Mouse (Mus musculus): ENCODE measurements at regions not wholly inside any gene's neighbourhood (a gene's known extent, or its start where the extent isn't known, plus 50 kb on each side); places are given as distances from the start of the nearest gene placed in this dataset.

DNA sequence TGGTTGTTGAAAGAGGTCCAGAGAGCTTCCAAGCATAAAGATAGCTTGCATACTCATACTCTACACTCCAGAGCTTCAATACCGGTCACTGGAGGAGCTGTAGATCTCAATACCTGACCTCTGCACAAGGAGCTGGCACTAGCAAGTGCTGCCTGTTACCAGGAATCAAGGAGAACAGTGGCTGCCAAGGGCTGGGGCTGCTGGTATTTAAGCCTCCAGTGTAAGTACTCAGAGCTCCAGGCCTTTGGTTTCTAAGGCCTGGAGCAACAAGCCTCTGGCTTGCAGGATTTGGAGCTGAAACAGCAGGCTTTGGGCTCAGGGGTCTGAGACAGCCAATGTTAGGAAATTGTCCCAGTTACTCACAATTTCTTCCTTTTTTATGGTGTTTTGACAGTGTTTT is 96.2 kb upstream of the Ccng1 start:
- no peak for ATAC-seq
- POLR2A ChIA-PET, result no interaction called here
- CTCF ChIA-PET, result no interaction called here

DNA sequence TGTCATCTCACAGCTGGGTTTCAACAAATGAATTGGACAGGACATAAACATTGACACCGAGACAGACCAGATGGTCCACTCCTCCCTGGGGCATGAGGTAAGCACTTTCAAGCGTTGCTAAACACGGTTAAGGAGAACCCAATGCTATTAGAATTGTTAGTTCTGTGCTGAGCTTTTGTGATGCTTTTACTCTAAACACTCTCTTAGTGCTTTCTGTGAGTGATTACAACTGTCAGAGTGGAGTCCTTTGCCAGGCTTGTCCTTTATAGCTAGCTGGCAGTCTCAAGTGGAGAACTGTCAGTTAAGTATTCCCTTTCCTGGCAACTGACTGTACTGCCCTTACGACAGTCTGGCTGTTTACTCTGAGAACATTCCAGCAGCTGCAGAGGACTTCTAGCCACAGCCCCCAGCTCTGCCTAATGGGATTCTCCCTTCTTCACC is 95.6 kb upstream of the Ccng1 start:
- DNase-seq (ENCODE audit: low read depth, low spot score), result no peak
- no peak for ATAC-seq
- no peaks in the 10 kb centered on the region for H3K27me3 ChIP-seq
- in situ Hi-C loops (cut with MboI; ENCODE audit: low pct_unique_long_range_greater_than_20kb), result no loop called here
- ChIA-PET CTCF (interaction anchor here (1.9 kb wide), 1 partner anchor 14 kb away, joined by 4 read pairs; no protein-coding TSS in a partner anchor), POLR2A (no interaction called here)
- TF ChIP-seq CTCF (IDR thresholded peaks at IDR 0.05), result no peak

More for the DNA sequence above, 96.2 kb upstream of the Ccng1 start:
- no peak for DNase-seq (ENCODE audit: low read depth, low spot score)
- in situ Hi-C loops (cut with MboI; ENCODE audit: low pct_unique_long_range_greater_than_20kb), result no loop called here
- TF ChIP-seq CTCF (IDR thresholded peaks at IDR 0.05), result no peak
- no peaks in the 10 kb centered on the region for H3K27me3 ChIP-seq

DNA sequence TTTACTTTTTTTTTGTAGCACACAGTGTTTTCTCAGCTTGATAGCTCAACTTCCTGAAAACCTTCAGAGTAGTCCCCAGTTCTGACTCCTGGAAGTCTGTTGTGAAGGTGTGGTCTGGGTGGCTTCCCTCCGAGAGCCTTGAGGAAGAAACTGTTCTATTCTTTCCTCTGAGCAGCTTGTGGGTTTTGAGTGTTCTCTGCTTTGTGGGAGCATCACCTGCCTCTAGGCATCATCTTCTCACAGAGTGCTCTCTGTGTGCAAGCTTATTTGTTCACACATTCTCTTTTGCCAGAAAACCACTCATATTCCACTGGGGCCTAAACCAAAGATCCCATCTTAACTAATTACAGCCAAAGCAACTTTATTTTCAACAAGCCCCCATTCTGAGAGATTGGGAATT is 91.5 kb upstream of the Ccng1 start:
- DNase-seq (ENCODE audit: low read depth, low spot score) (no peak), ATAC-seq (no peak)
- ChIA-PET CTCF (interaction anchor here (0.9 kb wide), 1 partner anchor 9 kb away, joined by 3 read pairs; no protein-coding TSS in a partner anchor), POLR2A (no interaction called here)
- no peaks in the 10 kb centered on the region for H3K27me3 ChIP-seq
- TF ChIP-seq CTCF (IDR thresholded peaks at IDR 0.05), result no peak
- in situ Hi-C loops (cut with MboI; ENCODE audit: low pct_unique_long_range_greater_than_20kb), result no loop called here

DNA sequence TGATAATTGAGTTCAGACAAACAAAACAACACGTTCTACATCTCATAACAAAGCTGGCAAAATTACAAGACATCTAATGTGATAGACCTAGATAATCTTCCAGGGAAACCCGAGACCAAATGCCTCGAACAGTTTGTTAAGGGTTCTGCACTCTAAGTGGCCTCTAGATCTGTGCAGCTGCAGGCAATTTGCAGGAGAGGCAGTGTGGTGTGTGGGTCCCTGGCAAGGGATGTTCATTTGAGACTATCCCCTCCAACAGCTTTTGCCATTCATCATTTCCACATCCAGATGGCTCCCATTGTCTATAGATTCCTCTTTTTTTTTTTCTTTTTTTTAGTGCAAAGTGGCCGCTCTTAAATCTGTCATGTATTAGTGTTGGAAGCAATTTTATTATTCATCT is 80.3 kb upstream of the Ccng1 start:
- ATAC-seq (no peak), DNase-seq (ENCODE audit: low read depth, low spot score) (no peak)
- POLR2A ChIA-PET, result no interaction called here
- H3K27me3 ChIP-seq, result peaks cover 5% of the 10 kb centered on the region
- TF ChIP-seq CTCF (IDR thresholded peaks at IDR 0.05), result no peak
- CTCF ChIA-PET, result no interaction called here
- in situ Hi-C loops (cut with MboI; ENCODE audit: low pct_unique_long_range_greater_than_20kb), result no loop called here

Data from Patski (cell line).